Mouse (Mus musculus) urinary bladder, postnatal 14 days (tissue): Measurements from ENCODE around the gene Uchl3.

Source experiments
- DNase-seq: peaks from one replicate; pipeline ENCODE4 v3.0.0; 2021; ENCODE audit warnings: low spot score

Uchl3 gene

DNA sequence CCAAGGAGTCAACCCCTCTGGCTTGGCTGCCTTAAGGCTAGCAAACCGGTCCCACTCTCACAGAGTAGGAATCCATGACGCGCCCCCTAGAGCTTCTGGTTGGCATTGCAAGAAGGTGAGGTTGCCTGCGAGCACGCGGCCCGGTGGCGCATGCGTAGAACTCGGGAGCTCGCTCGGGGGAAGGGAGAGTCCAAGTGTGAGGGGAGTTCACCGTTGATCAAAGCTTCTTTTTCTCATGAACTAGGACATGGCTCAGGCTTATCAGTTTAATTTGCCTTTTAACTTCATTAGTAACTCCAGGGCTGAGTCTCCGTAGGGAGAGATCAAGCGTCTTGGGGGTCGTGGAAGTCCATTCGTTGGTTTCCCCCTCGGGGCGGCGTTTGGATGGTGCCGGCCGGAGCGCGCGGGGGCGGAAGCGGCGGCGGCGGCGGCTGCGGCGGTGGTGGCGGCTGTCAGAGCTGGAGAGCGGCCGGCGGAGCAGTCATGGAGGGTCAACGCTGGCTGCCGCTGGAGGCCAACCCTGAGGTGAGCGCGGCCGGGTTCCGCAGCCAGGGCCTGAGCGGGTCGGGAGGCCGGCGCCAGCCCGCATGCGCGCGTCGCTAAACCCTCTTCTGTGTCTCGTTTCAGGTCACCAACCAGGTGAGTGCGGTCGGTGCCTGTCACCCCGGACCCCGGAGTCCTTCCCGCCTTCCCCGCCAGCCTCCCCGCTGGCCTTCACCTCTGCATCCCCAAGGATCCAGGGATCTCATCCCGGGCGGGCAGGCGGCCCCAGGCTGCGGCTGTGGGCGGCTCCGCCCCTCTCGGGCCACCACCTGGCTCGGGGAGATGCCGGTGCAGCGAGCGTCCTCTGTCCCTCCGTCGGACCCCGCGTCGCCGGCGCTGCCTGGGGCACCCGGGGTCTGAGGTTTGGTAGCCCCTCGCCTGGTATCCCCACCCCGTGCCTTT, at the start of gene Uchl3:
TSS of gene Uchl3 (plus strand) at position 387 of the 945 bp plus-strand sequence.
- peak; percentile 98 for DNase-seq

DNA sequence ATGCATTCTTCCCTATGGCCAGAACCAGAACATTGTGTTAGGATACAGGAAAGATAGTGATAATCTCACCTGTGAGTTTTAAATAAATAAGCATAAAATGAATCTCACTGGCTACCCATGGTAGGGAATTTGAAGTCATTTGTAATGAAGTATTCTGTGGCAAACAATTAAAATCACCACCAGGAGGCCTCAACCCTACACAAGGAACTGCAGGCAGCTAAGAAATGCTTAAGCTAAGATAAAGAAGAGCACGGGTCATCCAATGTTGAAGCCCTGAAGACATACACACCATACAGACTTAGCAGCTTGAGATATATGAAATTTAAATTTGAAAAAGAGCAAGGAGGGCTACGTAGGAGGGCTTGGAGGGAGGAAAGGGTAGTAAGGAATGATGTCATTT, 47.9 kb upstream of the Uchl3 start:
- no peak for DNase-seq

DNA sequence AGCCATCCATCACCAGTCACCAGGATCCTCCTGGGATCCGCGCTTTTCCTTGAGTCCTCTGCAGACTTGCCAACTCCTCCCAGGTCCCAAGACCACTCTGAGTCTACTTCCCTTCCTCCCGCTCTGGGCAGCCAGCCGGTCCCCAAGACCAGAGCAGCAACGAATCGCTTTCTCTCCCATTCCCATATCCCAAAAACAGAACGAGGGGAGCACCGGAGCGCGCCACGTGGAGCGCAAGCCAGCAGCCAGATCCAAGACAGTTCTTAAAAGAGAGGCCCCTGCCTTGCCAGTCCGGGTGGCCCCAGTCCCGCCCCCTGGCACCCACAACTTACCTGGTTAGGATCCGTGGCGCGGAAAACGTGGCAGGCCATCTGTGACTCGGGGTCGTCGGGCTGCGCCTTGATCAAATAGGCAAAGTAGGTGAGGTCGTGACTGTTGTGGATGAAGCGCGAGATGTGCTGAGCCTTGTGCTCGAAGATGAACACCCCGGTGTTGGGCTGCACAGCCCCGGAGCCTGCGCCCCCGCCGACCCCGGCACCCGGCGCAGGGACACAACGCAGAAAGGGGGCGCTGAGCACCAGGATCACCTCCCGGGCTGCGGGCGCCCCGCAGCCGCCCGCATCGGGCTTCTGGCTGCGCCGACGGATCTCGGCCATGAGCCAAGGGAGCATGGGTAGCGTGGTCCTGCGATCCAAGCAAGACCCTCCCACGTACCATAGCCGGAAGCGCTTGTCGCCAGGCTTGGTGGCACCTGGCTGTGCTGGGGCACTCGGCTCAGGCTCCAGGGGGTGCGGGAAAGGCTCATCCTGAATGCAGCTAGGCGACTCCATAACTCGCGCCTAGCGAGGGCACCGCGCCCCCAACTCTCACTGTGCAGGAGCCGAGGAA, 45.9 kb upstream of the Uchl3 start:
- peak; percentile 8 for DNase-seq

DNA sequence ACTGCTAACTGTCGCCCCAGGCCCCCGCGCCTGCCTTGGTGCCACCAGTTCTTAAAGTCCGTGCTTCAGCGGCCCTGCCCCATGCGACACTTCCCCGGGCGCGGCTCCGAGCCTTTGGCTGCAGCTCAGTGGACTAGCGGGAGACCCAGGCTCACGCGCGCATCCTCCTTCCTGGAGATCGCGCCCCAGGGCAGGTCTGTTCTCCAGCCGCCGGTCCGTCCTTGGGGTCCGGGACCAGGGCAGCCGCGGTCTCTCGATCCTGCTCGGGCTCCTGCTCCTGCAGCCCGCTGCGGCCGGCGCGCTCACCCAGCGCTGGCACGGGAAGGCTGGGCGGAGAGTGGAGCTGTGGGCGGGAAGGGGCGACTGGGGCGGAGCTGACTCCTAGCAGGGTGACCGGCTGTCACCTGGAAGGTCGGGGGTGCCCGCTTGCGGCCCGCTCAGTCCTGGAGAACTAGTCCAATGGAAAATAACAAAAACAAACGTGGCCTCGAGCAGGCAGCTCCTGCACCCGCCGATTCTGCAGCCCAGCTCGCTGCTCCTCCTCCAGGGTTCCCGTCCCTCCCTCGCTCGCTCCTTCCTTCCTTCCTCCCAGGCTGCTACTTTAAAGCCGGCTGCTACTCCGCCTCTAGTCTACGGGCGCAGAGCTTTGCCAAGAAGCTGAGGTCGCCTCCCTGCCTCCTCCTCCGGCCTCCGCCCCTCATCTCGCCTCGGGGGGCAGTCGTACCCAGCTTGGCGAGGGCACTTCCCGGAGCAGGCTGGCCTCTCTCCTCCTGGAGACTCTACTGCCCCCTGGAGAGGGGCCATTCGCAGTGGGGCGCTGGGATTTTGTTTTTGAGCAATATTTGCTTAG, 45.0 kb upstream of the Uchl3 start, which contains the start of gene Tbc1d4:
TSS of gene Tbc1d4 (minus strand) at position 673 of the 850 bp plus-strand sequence.
- peak; percentile 84 for DNase-seq

DNA sequence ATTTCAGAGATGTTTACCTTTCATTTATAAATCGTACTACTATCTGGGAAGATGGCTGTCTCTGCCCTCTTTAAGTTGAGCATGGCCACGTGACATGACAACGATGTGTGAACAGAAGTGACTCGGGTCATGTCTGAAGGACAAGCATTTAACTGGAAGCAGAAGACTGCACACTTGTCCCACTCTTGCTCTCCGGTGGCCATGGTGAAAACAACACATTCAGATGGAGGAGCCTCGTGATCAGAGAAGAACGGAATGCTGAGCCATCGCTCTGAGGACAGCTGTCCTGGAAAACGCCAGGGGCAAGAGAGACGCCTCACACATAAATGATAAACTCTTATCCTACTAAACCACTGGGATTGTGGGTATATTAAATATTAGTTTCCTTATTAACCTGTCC, 43.1 kb upstream of the Uchl3 start:
- no peak for DNase-seq

DNA sequence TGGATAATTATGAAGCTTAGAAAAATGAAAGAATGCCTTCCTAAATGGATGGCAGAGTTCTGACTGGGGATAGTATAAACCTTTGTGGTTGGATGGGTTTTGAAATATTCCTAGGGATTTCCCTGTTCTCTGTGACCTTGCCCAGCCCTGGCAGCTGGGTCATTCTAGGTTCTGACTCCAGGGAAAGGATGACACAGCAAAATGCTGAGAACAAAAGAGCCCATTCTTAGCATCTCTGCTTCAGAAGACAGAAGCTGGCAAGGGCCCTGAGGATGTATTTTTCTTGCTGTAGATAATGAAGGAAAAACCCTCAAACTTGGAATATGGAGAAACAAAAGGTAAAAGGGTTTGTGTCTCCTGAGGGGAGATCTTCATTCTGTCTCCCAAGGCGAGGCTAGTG, 40.6 kb upstream of the Uchl3 start:
- no peak for DNase-seq

DNA sequence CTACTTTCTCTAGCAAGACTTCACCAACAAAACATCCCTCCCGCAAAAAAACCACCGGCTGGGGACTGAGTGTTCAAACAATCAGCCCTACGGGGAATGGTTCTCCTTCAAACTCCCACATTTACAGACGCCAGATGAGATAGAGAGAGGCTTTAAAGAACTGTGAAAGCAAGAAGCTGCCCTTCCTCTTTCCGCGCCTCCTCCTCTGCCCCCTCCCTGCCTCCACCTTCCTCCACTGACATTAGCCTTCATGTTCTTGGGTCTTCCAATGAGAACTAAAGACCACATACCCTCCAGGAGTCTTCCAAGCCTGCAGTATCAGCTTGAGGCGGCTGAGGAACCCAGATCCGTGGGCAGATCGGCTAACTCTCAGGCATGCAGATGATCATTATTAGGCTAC, 37.6 kb upstream of the Uchl3 start:
- DNase-seq = no peak

DNA sequence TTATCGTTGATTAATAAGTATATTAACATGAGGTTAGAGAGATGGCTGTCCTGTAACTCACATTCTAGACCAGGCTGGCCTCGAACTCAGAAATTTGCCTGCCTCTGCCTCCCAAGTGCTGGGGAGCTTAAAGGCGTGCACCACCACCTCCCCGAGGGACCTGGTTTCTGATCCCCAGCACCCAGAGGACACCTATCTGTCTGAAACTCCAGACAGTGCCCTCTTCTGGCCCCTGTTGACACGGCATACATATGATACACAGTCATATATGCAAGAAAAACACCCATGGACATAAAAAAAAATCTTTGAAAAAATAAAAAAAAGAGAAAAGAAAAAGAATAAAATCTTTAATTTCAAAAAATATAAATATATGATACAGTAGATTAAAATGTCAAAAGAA, 36.1 kb upstream of the Uchl3 start:
- no peak for DNase-seq

DNA sequence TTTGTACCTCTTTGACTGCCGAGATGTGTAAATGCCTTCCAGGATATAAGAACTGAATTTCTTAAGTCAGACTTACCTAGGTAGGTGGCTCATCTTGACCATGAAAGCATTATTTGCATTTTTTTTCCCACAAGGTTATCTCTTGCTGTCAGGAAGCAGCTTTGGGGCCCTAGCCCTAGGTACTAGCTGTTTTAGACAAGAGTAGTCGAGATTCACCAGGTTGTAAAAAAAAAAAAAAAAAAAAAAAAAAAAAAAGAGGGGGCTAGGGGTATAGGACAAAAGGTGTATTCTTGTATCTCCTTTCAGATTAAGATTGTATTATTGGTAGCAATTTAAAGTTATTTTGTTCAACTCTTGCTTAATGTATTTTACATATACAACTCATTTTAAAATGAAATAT, 23.2 kb upstream of the Uchl3 start:
- no peak for DNase-seq

DNA sequence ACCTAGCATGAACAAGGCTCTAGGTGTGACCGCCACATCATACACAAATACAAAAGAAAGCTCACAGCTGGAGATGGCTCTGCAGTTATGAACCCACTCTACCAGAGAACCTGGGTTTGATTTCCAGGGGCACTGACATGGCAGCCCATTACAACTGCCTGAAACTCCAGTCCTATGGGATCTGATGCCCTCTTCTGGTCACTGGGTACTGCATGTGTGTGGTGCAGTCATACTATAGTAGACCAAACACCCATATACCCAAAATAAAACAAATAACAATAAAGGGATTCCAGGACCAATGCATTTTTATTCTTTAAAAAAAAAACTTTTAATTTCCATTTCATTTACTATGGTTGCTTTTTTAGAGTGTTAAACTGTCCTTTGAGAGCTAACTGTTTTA, 18.0 kb upstream of the Uchl3 start:
- DNase-seq = no peak

DNA sequence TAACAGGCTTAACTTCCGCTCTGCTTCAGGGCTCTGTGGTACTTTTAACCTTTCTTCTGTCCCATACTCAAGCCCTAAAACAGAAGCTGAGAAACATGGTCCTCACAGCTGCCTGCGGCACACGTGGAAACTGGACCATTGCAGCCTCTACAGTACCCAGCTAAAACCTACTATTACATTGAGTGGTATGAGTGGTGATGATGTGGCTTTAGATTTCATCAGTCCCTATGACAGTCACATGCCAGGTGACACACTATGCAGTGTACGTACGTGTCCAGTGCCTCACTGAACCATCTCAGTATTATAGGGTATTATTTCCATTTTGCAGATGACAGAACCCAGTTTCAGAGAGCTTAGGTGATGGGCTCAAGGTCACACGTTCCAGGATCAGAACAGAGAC, 16.4 kb upstream of the Uchl3 start:
- DNase-seq = no peak

DNA sequence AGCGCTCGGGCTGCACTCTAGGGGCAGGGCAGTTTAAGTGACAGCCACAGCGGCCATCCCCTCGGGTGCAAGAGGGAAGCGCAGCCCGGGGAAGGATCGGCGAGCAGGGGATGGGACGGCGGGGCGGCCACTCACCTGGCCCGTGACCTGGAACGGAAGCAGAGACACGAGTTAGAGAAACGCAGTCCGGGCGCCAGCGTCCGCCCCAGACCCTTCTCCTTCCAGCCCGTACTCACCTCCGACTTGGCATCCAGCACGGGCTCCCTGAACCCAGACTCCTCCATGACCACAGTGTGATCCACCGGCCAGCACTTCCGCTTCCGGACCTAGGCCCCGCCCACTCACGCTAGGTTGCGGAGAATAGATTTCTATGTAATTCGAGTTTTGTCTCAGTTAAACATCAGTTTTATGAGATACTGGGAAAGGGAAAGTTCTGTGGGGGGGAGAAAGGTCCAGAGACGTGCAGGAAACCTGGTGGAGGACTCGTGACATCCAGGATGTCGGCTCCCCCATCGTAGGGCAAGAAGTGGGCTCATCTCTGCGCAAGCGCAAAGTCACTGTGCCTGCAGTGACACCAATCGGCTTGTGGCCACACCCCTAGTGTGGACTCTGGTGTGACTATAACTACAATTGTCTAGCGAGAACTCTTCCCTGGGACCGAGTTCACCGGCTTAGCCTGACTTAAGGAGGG, 13.5 kb upstream of the Uchl3 start, which contains the start of gene Commd6:
TSS of gene Commd6 (minus strand) at position 534 of the 691 bp plus-strand sequence.
- peak; percentile 91 for DNase-seq

DNA sequence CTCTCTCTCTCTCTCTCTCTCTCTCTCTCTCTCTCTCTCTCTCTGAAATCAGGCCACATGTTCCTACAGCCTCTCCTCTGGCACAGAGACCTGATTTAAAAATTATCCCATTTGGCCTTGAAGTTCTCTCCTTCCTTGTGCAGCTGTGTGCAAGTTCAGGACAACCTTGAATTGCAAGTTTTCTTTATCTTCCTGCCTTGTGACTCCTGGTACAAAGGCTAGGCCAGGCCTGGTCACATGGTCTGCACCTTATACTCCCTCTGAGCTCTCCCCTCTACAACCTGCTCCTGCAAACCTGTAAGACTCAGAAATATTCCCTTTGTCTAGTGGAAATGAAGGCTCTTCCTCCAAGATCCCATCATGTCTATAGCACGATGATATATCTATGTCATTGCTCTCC, 8.8 kb upstream of the Uchl3 start:
- DNase-seq = no peak

DNA sequence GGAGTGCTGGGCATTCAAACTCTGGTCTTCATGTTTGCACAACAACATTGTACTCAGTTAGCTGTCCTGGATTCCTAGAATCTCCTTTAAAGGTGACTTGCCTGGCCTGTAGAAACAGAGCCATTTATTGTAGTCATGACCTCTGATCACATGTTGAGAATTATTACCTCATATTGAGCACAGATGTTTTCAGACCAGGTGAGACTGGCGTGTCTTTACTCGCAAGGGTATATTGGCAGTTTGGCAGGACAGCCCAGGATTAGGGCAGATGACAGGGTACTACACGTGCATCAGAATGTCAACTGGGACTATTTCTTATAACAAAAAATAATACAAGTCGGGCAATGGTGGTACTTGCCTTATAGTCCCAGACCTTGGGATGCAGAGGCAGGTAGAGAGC, 3.2 kb upstream of the Uchl3 start:
- no peak for DNase-seq

DNA sequence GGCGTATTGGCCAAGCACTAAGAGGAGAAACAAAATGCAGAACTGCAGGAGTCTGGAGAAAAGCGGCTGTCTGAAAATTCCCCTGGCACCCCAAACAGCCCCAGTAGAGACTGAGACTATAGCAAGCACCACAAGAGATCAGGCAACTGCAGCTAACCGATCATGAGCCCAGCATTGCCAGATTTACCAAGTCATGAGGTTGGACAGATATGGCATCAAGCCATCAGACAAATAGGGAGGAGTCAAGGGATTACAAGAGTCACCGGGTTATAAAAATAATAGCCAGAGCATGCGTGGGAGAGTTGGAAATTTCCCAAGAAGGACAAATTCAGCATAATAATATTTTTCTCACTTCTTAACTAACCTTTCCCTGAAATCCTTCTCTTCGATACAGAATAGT, 1.2 kb upstream of the Uchl3 start:
- no peak for DNase-seq

DNA sequence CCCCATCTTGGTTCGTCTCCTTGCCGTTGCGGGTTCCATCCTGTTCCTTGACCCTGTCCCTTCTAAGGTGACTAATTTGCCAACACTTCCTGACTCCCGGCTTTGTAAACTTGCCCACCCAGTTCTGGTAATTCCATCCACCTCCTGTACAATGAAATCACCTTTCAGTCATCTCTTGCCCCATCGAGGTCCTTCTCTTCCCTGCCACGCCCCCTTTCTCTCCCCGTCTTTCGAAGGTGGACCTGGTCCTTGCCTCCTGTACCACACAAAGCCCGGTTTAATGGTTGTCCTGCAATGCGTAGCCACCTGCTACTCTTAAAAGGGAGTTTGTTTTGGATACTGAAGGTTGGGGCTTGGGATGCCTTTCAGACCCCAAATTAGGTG, 751 bp downstream of the Uchl3 start:
- peak; percentile 9 for DNase-seq

DNA sequence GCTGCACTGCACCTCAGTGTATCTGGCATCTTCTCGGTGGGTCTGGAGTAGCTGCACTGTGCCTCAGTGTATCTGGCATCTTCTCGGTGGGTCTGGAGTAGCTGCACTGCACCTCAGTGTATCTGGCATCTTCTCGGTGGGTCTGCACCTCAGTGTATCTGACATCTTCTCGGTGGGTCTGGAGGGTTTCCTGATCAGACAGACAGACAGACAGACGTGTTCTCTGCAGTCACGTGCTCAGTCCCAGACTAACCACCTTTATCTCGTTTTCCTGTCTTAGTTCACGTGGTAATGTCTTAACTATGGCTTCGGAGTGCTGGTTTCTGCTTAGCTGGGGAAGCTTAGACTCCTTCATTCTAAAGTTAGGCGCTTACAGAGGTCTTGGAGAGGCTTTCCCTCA, 2.5 kb downstream of the Uchl3 start:
- DNase-seq = no peak

DNA sequence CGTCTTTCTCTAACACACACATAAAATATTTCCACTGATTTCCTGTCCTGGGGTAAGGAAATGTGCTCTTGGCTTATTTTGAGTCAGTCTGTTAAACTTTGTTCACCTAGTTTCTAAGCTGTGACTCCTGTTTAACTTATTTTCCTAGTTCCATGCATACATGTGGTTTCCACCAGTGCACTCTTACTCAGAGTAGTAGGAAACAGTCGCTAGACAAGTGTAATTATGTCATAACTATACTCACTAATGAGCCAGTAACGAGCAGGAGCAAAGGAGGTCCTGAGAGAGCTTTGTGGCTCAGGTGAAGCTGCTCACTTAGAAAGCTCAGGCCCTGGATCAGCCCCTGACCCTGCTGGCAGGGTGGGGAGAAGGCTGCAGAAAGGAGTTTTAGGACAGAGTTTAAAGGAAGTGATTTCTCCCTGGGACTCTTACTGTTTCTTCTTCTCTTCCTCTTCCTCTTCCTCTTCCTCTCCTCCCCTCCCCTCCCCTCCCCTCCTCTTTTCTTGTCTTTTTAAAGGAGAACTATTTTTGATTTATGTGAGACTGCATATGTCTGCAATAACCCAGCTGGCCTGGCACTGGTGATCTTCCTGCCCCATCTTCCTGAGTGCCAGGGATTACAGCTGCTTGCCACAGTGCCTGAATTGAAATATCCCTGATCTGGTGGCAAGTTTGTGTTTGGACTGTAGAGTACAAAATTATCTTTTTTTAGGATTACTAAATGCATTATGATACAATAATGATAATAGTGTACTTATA, 8.1 kb downstream of the Uchl3 start:
- no peak for DNase-seq

DNA sequence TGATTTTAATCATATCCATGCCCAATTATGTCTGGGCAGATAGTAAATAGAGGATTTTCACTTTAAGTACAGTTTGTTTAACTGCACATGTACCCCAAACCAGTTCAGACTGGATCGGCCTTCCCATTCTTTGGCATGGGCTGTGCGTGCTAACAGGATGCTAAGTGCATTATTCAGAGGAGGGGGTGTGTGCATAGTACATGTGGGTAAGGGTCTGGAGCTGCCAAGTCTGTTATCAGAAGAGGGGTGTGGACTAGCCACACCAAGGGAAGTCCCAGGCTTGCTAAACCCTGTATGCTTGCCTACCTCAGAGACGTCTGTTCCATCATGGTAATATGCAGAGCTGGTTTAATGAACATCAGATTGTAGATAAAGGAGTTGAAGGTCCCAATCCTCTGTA, 10.5 kb downstream of the Uchl3 start:
- DNase-seq = no peak

DNA sequence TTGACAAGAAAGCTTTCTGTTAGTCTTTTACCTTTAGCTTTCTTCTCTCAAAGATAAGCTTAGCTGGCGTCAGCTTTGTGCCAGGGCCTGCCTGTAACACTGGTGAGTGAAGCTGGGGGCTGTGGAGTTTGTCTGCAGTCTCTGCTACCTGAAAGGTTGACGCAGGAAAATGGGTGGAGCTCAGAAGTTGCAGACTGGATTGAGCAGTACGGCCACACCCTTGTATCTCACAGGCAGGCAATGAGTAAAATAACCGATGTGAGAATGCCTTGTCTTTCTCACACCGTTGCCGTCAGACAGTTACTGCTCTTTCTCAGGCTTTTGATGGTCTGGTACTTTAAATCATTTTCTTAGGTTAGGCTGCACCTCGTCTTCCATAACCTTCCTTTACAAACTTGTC, 12.3 kb downstream of the Uchl3 start:
- DNase-seq = no peak

DNA sequence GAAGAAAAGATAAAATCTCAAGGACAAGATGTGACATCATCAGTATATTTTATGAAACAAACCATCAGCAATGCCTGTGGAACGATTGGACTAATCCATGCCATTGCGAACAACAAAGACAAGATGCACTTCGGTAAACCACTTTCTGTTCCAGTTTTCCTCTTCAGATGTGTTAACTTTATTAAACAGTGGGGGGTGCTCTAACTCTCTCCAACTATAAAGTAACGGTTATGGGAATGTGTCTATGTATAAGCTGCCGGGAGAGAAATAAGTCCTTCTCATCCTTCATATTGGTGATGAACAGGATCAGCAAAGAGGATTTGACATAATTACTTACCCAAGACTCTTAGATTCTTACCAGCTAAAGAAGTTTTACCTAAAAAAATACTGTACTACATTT, 12.8 kb downstream of the Uchl3 start:
- no peak for DNase-seq
